Mouse (Mus musculus) MEL (cell line): ENCODE measurements around the gene Glo1.

Source experiments
- CHD1 ChIP-seq: IDR thresholded peaks from 2 replicates; pipeline ENCODE4 v1.6.1; 2012; ENCODE audit warnings: low read depth, mild to moderate bottlenecking, inconsistent platforms, low read length, improper control_type of control experiment
- CHD2 ChIP-seq: IDR thresholded peaks from 2 replicates; pipeline ENCODE4 v1.6.1; 2011; ENCODE audit warnings: low read length, improper control_type of control experiment
- CTCF ChIP-seq, 3 experiments: IDR thresholded peaks in 2 of 3; conservative IDR thresholded peaks in 1 of 3; 2 replicates each; pipeline ENCODE4 v1.5.1; 2011 to 2012; ENCODE audit warnings: low read length in 3 of 3, low read depth in 2 of 3, mild to moderate bottlenecking in 2 of 3, improper control_type of control experiment in 1 of 3, inconsistent platforms in 1 of 3, mixed read lengths in 1 of 3, moderate library complexity in 1 of 3; ENCODE audit not compliant: control insufficient read depth in 1 of 3, insufficient read depth in 1 of 3, poor library complexity in 1 of 3, severe bottlenecking in 1 of 3
- EP300 ChIP-seq, 2 experiments: IDR thresholded peaks; 2 replicates each; pipeline ENCODE4 v1.6.1; 2011; ENCODE audit warnings: improper control_type of control experiment in 2 of 2, low read length in 2 of 2, low read depth in 1 of 2, mild to moderate bottlenecking in 1 of 2
- ETS1 ChIP-seq: IDR thresholded peaks from 2 replicates; pipeline ENCODE4 v1.6.1; 2012; ENCODE audit warnings: low read depth, mild to moderate bottlenecking, inconsistent platforms, low read length, improper control_type of control experiment, moderate library complexity
- JUND ChIP-seq: IDR thresholded peaks from 2 replicates; pipeline ENCODE4 v1.6.1; 2011; ENCODE audit warnings: low read depth, mild to moderate bottlenecking, improper control_type of control experiment, low read length
- MAFK ChIP-seq: IDR thresholded peaks from 2 replicates; pipeline ENCODE4 v1.6.1; 2011; ENCODE audit warnings: low read depth, mild to moderate bottlenecking, low read length, improper control_type of control experiment, borderline replicate concordance
- MAX ChIP-seq: IDR thresholded peaks from 2 replicates; pipeline ENCODE4 v1.6.1; 2011; ENCODE audit warnings: low read length, improper control_type of control experiment
- POLR2A ChIP-seq, 2 experiments: IDR thresholded peaks; 2 replicates each; pipeline ENCODE4 v1.6.1; 2011 to 2012; ENCODE audit warnings: low read length in 2 of 2, mild to moderate bottlenecking in 2 of 2, control low read depth in 1 of 2, improper control_type of control experiment in 1 of 2, low read depth in 1 of 2, moderate library complexity in 1 of 2; ENCODE audit not compliant: control insufficient read depth in 1 of 2, insufficient read depth in 1 of 2, poor library complexity in 1 of 2
- POLR2AphosphoS2 ChIP-seq: IDR thresholded peaks from 2 replicates; pipeline ENCODE4 v1.6.1; 2011; ENCODE audit warnings: low read length, improper control_type of control experiment
- SIN3A ChIP-seq: IDR thresholded peaks from 2 replicates; pipeline ENCODE4 v1.6.1; 2012; ENCODE audit warnings: low read length, improper control_type of control experiment, inconsistent platforms
- USF1 ChIP-seq: IDR thresholded peaks from 2 replicates; pipeline ENCODE4 v1.6.1; 2014; ENCODE audit warnings: low read depth, mild to moderate bottlenecking, inconsistent platforms, low read length, improper control_type of control experiment, moderate library complexity

DNA sequence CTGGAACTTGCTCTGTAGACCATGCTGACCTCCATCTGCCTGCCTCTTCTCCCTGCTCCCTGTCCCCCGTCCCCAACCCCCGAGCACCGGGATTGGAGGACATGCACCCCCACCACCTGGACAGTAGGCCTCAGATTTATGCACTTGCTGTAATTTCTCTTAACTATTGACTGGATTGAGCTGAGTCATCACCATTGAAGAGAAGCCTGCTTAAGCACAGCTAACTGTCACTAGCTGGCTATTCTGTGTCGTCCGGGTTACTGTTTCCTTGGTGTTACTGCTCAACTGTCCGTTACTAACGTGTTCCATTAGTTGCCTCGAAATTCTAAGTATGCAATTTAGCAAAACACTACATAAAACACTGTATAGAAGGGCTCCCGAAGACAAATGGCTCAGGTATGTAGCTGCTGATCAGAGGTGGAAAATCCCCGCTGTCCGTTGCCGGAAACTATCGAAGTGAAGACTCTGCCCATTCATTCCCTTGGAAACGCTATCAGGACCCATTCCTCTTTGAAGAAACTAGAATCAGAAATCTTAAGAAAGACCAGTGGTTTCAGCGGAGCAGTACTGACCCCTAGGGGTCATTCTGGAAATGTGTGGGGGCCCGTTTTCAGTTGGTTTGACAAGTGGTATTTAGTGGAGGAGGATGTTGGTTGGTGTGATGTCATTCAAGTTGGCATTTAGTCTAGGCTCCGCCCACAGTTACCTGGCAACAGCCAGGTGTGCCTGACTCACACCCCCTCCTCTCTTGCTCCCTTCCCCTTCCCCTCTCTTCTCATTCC is 36.1 kb downstream of the Glo1 start:
- TF ChIP-seq MAFK (peak; percentile 46; the same call in 1 of the 2 replicates), CTCF (IDR thresholded peaks at IDR 0.05 in 2 of 3, conservative IDR thresholded peaks at IDR 0.05 in 1 of 3; ENCODE audit: control insufficient read depth in 1 of 3, insufficient read depth in 1 of 3, low read depth in 2 of 3, low read length in 3 of 3, poor library complexity in 1 of 3, severe bottlenecking in 1 of 3) (peak; percentile 65 to 77 (median 75)), POLR2A (IDR thresholded peaks at IDR 0.05; ENCODE audit: control insufficient read depth in 1 of 2, insufficient read depth in 1 of 2, low read depth in 1 of 2, low read length in 2 of 2, poor library complexity in 1 of 2) (no peak; a peak in 1 of 4 replicates), JUND (no peak), SIN3A (no peak), POLR2AphosphoS2 (peak; percentile 51; the same call in 1 of the 2 replicates), CHD2 (no peak), EP300 (IDR thresholded peaks at IDR 0.05; ENCODE audit: low read depth in 1 of 2, low read length in 2 of 2) (no peak), MAX (no peak), CHD1 (no peak), ETS1 (no peak), USF1 (no peak)
